Mouse (Mus musculus) embryonic facial prominence, embryonic 14.5 days (tissue): ENCODE results near the gene Fam178b. TPM values are rescaled to one million over a fixed set of nuclear protein-coding genes. Genes with fewer than 3 reads are reported as not detected.

Experiments used
- ATAC-seq: fragments of 200-750 bp; cut with Nextera tagmentation; 2 replicates; pipeline ENCODE4 v1.8.0; 2017; ENCODE audit warnings: low read depth, moderate number of reproducible peaks, moderate TSS enrichment
- DNase-seq: peaks from one replicate; pipeline ENCODE4 v3.0.0-alpha.2; 2015; ENCODE audit warnings: low spot score
- H3K27ac ChIP-seq: fragments of 300-500 bp; sonication (generic); replicated peaks from 2 replicates; pipeline ENCODE4 v1.5.1; 2014; ENCODE audit warnings: low read depth, mild to moderate bottlenecking, low read length, moderate library complexity
- H3K27me3 ChIP-seq: fragments of 300-500 bp; sonication (generic); replicated peaks from 2 replicates; pipeline ENCODE4 v1.6.1; 2014; ENCODE audit warnings: low read length; ENCODE audit not compliant: control insufficient read depth, insufficient read depth
- H3K36me3 ChIP-seq: fragments of 300-500 bp; sonication (generic); 2 replicates; pipeline ENCODE4 v1.6.1; 2014; ENCODE audit warnings: low read length, mixed read lengths; ENCODE audit not compliant: control insufficient read depth, insufficient read depth
- H3K4me1 ChIP-seq: fragments of 300-500 bp; sonication (generic); 2 replicates; pipeline ENCODE4 v1.6.1; 2014; ENCODE audit warnings: antibody characterized with exemption, low read length; ENCODE audit not compliant: control insufficient read depth, insufficient read depth
- H3K4me2 ChIP-seq: fragments of 300-500 bp; sonication (generic); 2 replicates; pipeline ENCODE4 v1.6.1; 2014; ENCODE audit warnings: low read depth, mild to moderate bottlenecking, low read length, moderate library complexity, mixed read lengths
- H3K4me3 ChIP-seq: fragments of 300-500 bp; sonication (generic); 2 replicates; pipeline ENCODE4 v1.5.1; 2014; ENCODE audit warnings: low read depth, mild to moderate bottlenecking, low read length
- H3K9ac ChIP-seq: fragments of 300-500 bp; sonication (generic); 2 replicates; pipeline ENCODE4 v1.6.1; 2014; ENCODE audit warnings: low read depth, mild to moderate bottlenecking, low read length, moderate library complexity, mixed read lengths
- H3K9me3 ChIP-seq: fragments of 300-500 bp; sonication (generic); 2 replicates; pipeline ENCODE4 v1.6.1; 2016; ENCODE audit warnings: low read length; ENCODE audit not compliant: control insufficient read depth
- WGBS: fragments of 180-500 bp; shearing (Covaris S2); extraction: QIAGEN DNeasy Blood & Tissue Kit; methylation state at CpG from one replicate; pipeline ENCODE4 v1.1.7; 2014; 5-methylcytosine and 5-hydroxymethylcytosine counted together
- polyA plus RNA-seq: library from polyadenylated mRNA; unstranded; fragments of >200 nt; fragmentation: Nextera tagmentation; extraction: Ambion mirVana; gene quantifications from 2 replicates; pipeline ENCODE4 v1.2.1, GENCODE M21; 2014

The Fam178b gene
- polyA plus RNA-seq, 1 experiment from 2014 or later, result 1.6 TPM

DNA sequence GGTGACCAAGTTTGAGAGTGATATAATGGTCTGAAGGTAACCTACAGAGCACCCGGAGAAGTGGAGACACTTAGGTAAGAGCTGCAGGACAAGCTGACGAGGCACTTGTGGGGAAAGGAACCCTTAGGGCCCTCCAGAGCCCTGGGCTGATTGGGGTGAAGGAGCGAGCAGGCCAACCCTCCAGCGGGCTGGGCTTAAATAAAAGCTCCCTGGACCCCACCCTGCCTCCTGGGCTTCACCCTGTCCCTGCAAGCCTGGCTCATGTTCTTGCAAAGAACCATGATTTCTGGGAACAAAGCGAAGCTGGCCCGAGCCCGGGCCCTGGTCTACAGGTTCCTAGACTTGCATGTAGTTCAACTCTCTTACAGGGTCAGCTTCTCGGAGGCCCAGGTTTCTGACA lies 109.5 kb downstream of the Fam178b start:
- H3K27ac ChIP-seq, result peak overlapping the region; percentile 18; the same call in 1 of the 2 replicates
- H3K27me3 ChIP-seq, result no peaks in the 10 kb centered on the region
- H3K9me3 ChIP-seq, result no peaks in the 10 kb centered on the region
- no peak for ATAC-seq
- H3K4me2 ChIP-seq, result no peak overlapping the region
- H3K4me3 ChIP-seq, result no peak overlapping the region
- WGBS, result 80% methylated on average over 6 of the region's 8 CpGs
- H3K9ac ChIP-seq, result no peak overlapping the region
- no peak for DNase-seq
- H3K36me3 ChIP-seq, result no peaks in the 10 kb centered on the region
- peaks cover 37% of the 10 kb centered on the region for H3K4me1 ChIP-seq

DNA sequence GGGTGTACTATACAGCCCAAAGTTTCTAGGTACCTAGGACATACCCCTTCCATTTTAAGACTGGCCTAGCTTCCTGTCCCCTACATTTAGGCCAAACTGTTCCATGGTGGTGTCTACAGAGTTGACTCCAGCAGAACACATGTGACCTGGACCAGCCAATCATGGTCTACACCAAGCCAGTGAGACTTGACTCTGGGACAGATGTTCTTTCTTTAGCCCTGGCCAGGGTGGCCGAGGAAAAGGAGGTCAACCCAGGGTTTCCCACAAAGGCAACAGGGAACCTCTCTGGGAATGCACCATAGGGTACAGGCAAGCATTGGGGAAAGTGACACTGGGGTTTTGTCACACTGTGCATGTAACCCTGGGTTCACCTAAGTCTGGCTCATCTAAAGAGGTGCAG lies 110.3 kb downstream of the Fam178b start:
- Histone ChIP-seq H3K9me3 (no peaks in the 10 kb centered on the region), H3K27me3 (no peaks in the 10 kb centered on the region), H3K27ac (no peak overlapping the region), H3K4me1 (peaks cover 45% of the 10 kb centered on the region), H3K4me3 (no peak overlapping the region), H3K9ac (no peak overlapping the region), H3K36me3 (no peaks in the 10 kb centered on the region), H3K4me2 (no peak overlapping the region)
- ATAC-seq (no peak), DNase-seq (no peak)
- 50% methylated on average over 1 of the region's 1 CpGs for WGBS

DNA sequence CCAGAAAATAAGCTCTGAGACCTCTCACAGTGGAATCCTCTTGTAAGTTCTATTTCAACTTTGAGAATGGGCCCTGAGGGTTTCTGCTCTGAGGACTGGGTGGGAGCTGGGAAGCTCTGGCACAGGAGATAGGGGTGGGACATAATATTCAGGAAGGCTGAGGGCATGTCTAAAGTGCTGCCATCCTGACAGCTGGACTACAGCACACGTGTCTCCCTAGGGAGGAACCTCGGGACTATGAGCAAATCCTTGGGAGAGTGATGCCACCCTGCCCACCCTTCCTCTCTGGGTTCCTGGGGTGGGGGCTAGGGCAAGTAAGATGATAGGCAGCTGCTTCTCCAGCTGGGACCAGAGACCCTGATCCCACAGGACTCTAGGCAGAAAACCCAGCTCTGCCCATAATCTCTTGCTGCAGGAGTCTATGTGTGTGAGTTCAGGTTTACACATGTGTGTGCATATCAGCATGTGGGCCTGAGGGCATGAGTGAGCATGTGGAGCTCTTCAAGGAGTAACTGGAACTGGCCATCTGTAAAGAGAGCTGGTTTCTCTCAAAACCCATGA lies 110.8 kb downstream of the Fam178b start:
- no peaks in the 10 kb centered on the region for H3K36me3 ChIP-seq
- DNase-seq, result no peak
- no peak overlapping the region for H3K9ac ChIP-seq
- H3K4me1 ChIP-seq, result peaks cover 45% of the 10 kb centered on the region
- H3K27ac ChIP-seq, result no peak overlapping the region
- WGBS, result 65% methylated on average over 2 of the region's 2 CpGs
- H3K27me3 ChIP-seq, result no peaks in the 10 kb centered on the region
- no peak overlapping the region for H3K4me2 ChIP-seq
- H3K4me3 ChIP-seq, result no peak overlapping the region
- no peaks in the 10 kb centered on the region for H3K9me3 ChIP-seq
- ATAC-seq, result no peak

DNA sequence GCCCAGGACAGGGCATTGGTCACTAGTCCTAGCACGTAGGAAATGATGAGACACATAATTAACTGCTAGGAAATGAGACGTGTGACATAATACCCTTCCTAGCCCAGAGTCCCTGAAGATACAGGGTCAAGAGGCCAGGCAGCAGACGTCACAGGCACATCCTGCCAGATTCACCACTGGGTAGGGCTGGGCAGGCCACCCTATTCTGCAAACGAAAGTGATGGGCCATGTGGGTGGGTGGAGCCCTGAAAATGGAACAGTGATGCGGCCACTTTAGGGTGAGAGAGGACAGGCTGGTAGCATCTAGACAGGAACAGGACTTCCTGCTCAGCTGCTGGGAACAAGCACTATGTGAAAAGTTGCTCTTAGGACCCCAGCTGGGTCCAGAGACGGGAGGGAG lies 111.4 kb downstream of the Fam178b start:
- Histone ChIP-seq H3K36me3 (no peaks in the 10 kb centered on the region), H3K27me3 (no peaks in the 10 kb centered on the region), H3K9me3 (no peaks in the 10 kb centered on the region), H3K4me3 (no peak overlapping the region), H3K4me2 (no peak overlapping the region), H3K9ac (no peak overlapping the region), H3K27ac (no peak overlapping the region), H3K4me1 (peaks cover 45% of the 10 kb centered on the region)
- no peak for DNase-seq
- no peak for ATAC-seq
- WGBS, result 42% methylated on average over 6 of the region's 6 CpGs

DNA sequence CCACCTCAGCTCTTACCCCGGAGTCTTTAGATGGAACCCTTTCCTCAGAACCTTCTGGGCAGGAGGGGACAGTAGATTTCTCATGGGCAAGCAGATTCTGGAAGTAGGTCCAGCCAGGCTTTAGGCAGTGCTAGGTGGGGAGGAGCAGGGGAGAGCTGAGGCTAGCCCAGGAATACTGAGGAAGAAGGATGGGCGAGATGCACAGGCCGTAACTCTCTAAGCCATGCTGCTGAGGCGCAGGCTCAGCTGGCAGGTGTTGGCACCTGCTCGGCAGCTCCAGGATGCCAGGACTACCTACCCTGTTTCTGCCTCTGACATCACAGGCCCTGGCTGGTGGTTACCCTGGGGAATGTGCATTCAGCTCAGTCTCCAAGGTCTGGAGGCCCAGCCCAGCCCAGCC lies 112.7 kb downstream of the Fam178b start:
- H3K4me1 ChIP-seq, result peaks cover 47% of the 10 kb centered on the region

DNA sequence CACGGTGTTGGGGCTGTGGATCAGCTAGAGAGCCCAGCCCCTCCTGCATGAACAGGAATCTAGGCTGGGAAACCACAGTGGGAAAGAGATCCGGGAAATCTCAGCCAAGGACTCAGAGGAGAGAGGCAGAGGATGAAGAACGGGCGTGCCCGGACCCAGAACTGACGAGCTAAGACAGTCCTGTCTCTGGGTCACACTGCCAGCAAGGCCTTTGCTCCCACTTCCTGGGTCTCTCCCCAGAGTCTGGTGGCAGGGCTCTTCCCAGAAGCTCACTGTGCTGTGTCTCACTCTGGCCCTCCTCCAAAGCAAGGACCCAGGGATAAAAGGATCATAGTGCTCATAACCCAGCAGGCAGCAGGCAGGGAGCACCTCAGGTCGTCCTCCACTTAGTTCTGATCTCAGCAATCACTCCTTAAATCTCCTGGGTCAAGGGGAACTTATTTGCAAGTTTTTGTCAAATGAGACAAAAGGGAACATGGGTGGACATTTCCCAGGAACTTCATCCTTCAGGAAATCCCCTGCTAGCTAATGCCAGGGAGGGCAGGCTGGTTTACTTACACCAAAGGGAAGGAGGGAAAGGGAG lies 113.2 kb downstream of the Fam178b start:
- 0 out of 2 replicates have a peak overlapping the region, but pooled peaks have one; percentile 10 for H3K27ac ChIP-seq
- H3K9ac ChIP-seq, result no peak overlapping the region
- DNase-seq (no peak), ATAC-seq (no peak)
- H3K27me3 ChIP-seq, result no peaks in the 10 kb centered on the region
- no peaks in the 10 kb centered on the region for H3K9me3 ChIP-seq
- 31% methylated on average over 4 of the region's 7 CpGs for WGBS
- H3K4me3 ChIP-seq, result no peak overlapping the region
- no peaks in the 10 kb centered on the region for H3K36me3 ChIP-seq
- no peak overlapping the region for H3K4me2 ChIP-seq
- peaks cover 45% of the 10 kb centered on the region for H3K4me1 ChIP-seq

More for the DNA sequence above, 112.7 kb downstream of the Fam178b start:
- 90% methylated on average over 5 of the region's 5 CpGs for WGBS
- H3K27ac ChIP-seq, result no peak overlapping the region
- no peaks in the 10 kb centered on the region for H3K36me3 ChIP-seq
- H3K4me3 ChIP-seq, result no peak overlapping the region
- ATAC-seq, result no peak
- H3K4me2 ChIP-seq, result no peak overlapping the region
- H3K27me3 ChIP-seq, result no peaks in the 10 kb centered on the region
- no peak overlapping the region for H3K9ac ChIP-seq
- DNase-seq, result no peak
- H3K9me3 ChIP-seq, result no peaks in the 10 kb centered on the region

DNA sequence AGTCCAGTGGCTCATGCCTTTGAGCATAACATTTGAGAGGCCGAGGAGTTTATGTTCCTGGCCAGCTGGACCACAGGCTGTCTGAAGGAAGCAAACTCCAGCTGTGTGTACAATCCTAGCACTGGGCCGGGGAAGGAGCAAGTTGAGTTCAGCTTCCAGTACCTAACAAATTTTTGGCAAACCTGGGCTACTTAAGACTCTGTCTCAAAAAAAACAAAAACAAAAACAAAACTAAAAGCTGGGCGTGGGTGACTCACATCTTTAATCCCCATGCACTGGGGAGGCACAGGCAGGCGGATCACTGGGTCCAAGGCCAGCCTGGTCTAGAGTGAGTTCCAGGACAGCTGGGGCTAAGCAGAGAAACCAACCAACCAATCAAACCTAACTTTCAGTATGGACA lies 114.2 kb downstream of the Fam178b start:
- ATAC-seq, result no peak
- H3K36me3 ChIP-seq, result no peaks in the 10 kb centered on the region
- DNase-seq, result no peak
- peak overlapping the region; percentile 48 for H3K27ac ChIP-seq
- H3K4me1 ChIP-seq, result peaks cover 35% of the 10 kb centered on the region
- WGBS, result 58% methylated on average over 4 of the region's 4 CpGs
- no peak overlapping the region for H3K4me3 ChIP-seq
- H3K9ac ChIP-seq, result no peak overlapping the region
- H3K9me3 ChIP-seq, result no peaks in the 10 kb centered on the region
- no peak overlapping the region for H3K4me2 ChIP-seq
- H3K27me3 ChIP-seq, result no peaks in the 10 kb centered on the region

DNA sequence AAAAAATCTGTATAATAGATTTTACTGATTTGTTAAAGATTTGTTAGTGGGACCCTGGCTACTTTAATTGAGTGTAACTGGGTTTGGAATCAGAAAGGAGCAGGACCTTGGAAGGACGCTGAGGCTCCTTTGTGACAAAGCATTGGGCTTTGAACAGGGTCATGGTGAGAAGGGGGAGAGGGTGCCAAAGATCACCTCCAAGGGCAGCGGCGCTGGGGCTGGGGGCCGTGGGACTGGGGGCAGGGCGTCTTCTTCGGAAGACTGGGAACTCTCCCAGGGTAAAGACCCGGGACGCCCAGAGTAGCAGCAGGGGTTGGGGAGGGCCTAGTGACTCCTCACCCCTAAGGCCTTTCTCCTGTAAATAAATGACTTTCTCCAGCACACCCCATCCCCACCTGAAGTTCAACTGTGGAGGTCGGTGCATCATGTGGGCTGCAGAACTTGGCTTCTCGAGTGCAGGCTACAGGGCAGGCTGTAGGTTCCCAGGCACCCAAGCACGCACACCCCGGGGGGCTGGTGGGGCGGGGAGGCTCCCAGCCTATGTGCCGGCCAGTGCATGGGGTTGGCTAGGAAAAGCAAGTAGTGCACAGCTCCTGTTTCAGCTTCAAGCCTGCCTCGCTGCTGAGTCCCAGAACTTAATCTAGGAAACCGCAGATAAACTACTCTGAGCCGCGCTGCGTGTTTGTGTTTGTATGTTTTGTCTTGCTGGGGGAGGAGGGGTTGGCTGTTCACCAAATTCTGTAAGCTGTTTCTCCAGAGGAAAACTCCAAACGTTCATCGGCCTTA lies 115.0 kb downstream of the Fam178b start:
- Histone ChIP-seq H3K4me1 (peaks cover 29% of the 10 kb centered on the region), H3K9ac (no peak overlapping the region), H3K36me3 (no peaks in the 10 kb centered on the region), H3K4me3 (no peak overlapping the region), H3K9me3 (no peaks in the 10 kb centered on the region), H3K4me2 (no peak overlapping the region; the same call in 1 of the 2 replicates), H3K27ac (peak overlapping the region; percentile 48; the same call in 1 of the 2 replicates), H3K27me3 (no peaks in the 10 kb centered on the region)
- ATAC-seq, result peak; percentile 58; the same call in 1 of the 2 replicates
- WGBS, result 29% methylated on average over 21 of the region's 21 CpGs
- peak; percentile 77 for DNase-seq
